Mouse (Mus musculus) spleen, adult 2 months (tissue): Measurements from ENCODE around the gene Krt42.

Experiments used
- CTCF ChIP-seq: fragments of 200-500 bp; IDR thresholded peaks from 2 replicates; pipeline ENCODE4 v1.5.1; 2011; ENCODE audit warnings: mild to moderate bottlenecking, inconsistent platforms; ENCODE audit not compliant: insufficient read depth, insufficient read length, insufficient replicate concordance; ENCODE audit errors: extremely low read depth
- POLR2A ChIP-seq: fragments of 200-500 bp; IDR thresholded peaks from 2 replicates; pipeline ENCODE4 v1.6.1; 2011; ENCODE audit warnings: low read depth, low read length, inconsistent platforms

DNA sequence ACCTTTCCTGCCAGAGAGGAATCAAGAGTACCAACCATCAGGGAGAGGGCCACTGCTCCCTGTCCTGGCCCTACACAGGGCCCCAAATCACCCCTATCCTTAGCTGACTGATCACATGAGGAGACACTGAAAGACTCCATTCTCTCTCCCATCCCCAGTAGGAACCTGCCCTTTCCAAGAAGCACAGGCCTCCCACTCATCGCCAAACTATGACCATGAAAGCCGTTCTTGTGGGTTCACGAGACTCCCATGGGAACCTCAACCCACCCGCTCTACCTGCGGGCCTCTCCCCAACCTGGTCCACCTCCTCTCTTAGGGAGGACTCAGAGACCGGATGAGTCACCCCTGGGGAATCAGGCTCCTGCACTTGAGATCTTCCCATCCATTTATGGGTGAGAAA lies 14.2 kb downstream of the Krt42 start:
- TF ChIP-seq POLR2A (no peak), CTCF (no peak)
